Mouse (Mus musculus) midbrain, embryonic 11.5 days (tissue): Measurements from ENCODE around the gene 4933411K16Rik. TPM values are rescaled to one million over a fixed set of nuclear protein-coding genes. Genes with fewer than 3 reads are reported as not detected.

Experiments used
- ATAC-seq: fragments of 200-750 bp; cut with Nextera tagmentation; 2 replicates; pipeline ENCODE4 v1.8.0; 2017; ENCODE audit warnings: moderate TSS enrichment, moderate library complexity; ENCODE audit not compliant: low FRiP score
- DNase-seq: peaks from one replicate; pipeline ENCODE4 v3.0.0; 2015; ENCODE audit warnings: low spot score; ENCODE audit errors: missing footprints
- H3K27ac ChIP-seq: fragments of 300-500 bp; sonication (generic); 2 replicates; pipeline ENCODE4 v1.5.1; 2014; ENCODE audit warnings: low read depth, low read length
- H3K27me3 ChIP-seq: fragments of 300-500 bp; sonication (generic); 2 replicates; pipeline ENCODE4 v1.6.1; 2014; ENCODE audit warnings: mild to moderate bottlenecking, low read length, moderate library complexity, mixed read lengths; ENCODE audit not compliant: control insufficient read depth, insufficient read depth
- H3K36me3 ChIP-seq: fragments of 300-500 bp; sonication (generic); 2 replicates; pipeline ENCODE4 v1.6.1; 2014; ENCODE audit warnings: mild to moderate bottlenecking, low read length, moderate library complexity, mixed read lengths; ENCODE audit not compliant: control insufficient read depth, insufficient read depth
- H3K4me1 ChIP-seq: fragments of 300-500 bp; sonication (generic); 2 replicates; pipeline ENCODE4 v1.6.1; 2014; ENCODE audit warnings: low read length; ENCODE audit not compliant: control insufficient read depth, insufficient read depth
- H3K4me2 ChIP-seq: fragments of 300-500 bp; sonication (generic); 2 replicates; pipeline ENCODE4 v1.6.1; 2014; ENCODE audit warnings: mild to moderate bottlenecking, moderate library complexity
- H3K4me3 ChIP-seq: fragments of 300-500 bp; sonication (generic); 2 replicates; pipeline ENCODE4 v1.5.1; 2014; ENCODE audit warnings: low read depth, low read length
- H3K9ac ChIP-seq: fragments of 300-500 bp; sonication (generic); 2 replicates; pipeline ENCODE4 v1.6.1; 2014; ENCODE audit warnings: low read length
- H3K9me3 ChIP-seq: fragments of 300-500 bp; sonication (generic); 2 replicates; pipeline ENCODE4 v1.6.1; 2016; ENCODE audit warnings: low read length; ENCODE audit not compliant: control insufficient read depth
- WGBS: fragments of 180-500 bp; shearing (Covaris S2); extraction: QIAGEN DNeasy Blood & Tissue Kit; methylation state at CpG from one replicate; pipeline ENCODE4 v1.1.7; 2014; 5-methylcytosine and 5-hydroxymethylcytosine counted together
- polyA plus RNA-seq: library from polyadenylated mRNA; unstranded; fragments of >200 nt; fragmentation: Nextera tagmentation; extraction: Ambion mirVana; gene quantifications from 2 replicates; pipeline ENCODE4 v1.2.1, GENCODE M21; 2014

The 4933411K16Rik gene
- polyA plus RNA-seq, 1 experiment from 2014 or later, result 0.10 TPM

DNA sequence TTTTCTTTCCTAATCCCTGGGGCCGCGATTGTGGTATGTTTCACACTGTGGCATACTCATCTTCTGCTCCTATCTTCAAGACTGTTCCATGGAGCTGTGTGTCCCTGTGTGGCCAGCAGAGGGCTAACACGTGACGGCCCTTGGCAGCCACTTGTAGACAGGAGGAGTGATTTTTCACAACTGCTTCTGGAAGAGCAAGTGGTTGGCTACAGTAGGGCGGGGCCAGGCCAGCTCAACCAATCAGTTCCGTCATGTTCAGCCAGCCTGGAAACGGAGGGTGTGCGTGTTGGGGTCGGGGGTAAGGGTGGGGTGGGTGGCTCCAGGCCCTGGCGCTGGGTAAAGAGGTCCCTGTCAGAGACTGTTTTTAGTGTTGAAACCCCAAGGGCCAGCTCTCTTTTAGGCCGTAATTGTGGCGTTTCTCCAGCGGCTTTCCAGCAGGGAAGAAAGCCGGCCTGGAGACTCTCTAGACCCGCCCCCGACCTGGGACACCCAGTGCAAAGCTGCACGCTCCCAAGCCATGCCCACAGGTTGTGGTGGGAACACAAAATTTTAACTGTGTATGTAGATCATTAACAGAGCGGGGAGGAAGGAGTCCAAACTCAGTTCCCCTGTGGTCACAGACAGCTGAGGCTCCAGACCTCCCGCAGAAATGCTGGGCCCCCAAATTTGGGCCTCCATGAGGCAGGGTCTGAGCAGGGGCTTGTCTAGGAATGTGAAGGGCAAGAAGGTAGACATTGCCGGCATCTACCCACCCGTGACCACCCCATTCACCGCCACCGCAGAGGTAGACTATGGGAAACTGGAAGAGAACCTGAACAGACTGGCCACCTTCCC, 6.6 kb upstream of the 4933411K16Rik start, which contains the start of gene Hoga1:
Gene Hoga1, plus strand, starts transcription at position 342 of the 834 bp plus-strand sequence.
- H3K27ac ChIP-seq, result no peak within 1 kb of the TSS
- no peaks in the 10 kb centered on the region for H3K27me3 ChIP-seq
- peak; percentile 95 for DNase-seq
- 0 out of 2 replicates have a peak within 1 kb of the TSS, but pooled peaks have one; percentile 14 for H3K9ac ChIP-seq
- H3K9me3 ChIP-seq, result no peaks in the 10 kb centered on the region
- peak within 1 kb of the TSS; percentile 18 for H3K4me3 ChIP-seq
- no peaks in the 10 kb centered on the region for H3K4me1 ChIP-seq
- H3K4me2 ChIP-seq, result peak within 1 kb of the TSS; percentile 36
- 21% methylated on average over 23 of the region's 23 CpGs for WGBS
- no peaks in the 10 kb centered on the region for H3K36me3 ChIP-seq
- peak; percentile 90 for ATAC-seq

DNA sequence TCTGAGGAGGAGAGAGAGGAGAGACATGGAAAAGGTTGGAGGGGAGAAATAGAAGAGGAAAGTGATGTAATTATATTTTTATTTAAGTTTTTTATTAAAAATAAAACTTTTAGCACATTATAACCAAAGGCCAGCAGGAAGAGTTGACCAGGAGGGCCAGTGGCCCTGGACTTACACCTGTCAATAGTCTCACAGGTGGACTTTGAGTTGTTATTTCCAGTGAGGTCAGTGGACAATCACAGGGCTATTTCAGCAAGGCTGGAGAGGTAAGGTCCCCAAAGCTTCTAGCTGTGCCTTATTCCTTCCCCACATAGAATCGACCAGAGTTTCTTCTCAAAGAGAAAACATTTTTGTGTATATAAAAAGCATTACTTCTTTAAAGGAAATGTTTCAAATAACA, 1.8 kb upstream of the 4933411K16Rik start:
- ATAC-seq, result no peak
- H3K4me3 ChIP-seq, result no peak overlapping the region
- H3K4me1 ChIP-seq, result no peaks in the 10 kb centered on the region
- H3K9me3 ChIP-seq, result no peaks in the 10 kb centered on the region
- peak; percentile 31 for DNase-seq
- H3K36me3 ChIP-seq, result no peaks in the 10 kb centered on the region
- no peak overlapping the region for H3K4me2 ChIP-seq
- WGBS, result 85% methylated on average over 1 of the region's 1 CpGs
- H3K27me3 ChIP-seq, result no peaks in the 10 kb centered on the region
- no peak overlapping the region for H3K27ac ChIP-seq
- H3K9ac ChIP-seq, result no peak overlapping the region

GRCm38 (mm10) chr19:42051351-42051750, 697 bp upstream of the 4933411K16Rik start:
- Histone ChIP-seq H3K4me3 (no peak overlapping the region), H3K36me3 (no peaks in the 10 kb centered on the region), H3K9me3 (no peaks in the 10 kb centered on the region), H3K27ac (no peak overlapping the region), H3K27me3 (no peaks in the 10 kb centered on the region), H3K4me2 (no peak overlapping the region), H3K4me1 (no peaks in the 10 kb centered on the region), H3K9ac (no peak overlapping the region)
- WGBS, result 89% methylated on average over 3 of the region's 3 CpGs
- ATAC-seq (no peak), DNase-seq (peak; percentile 75)

- peak; percentile 23 for DNase-seq
- Histone ChIP-seq H3K9me3 (no peaks in the 10 kb centered on the region), H3K36me3 (no peaks in the 10 kb centered on the region), H3K4me1 (no peaks in the 10 kb centered on the region), H3K9ac (no peak overlapping the region), H3K27me3 (no peaks in the 10 kb centered on the region), H3K27ac (no peak overlapping the region), H3K4me2 (no peak overlapping the region), H3K4me3 (no peak overlapping the region)
- WGBS, result 84% methylated on average over 6 of the region's 6 CpGs
- ATAC-seq, result no peak
These were observed 2.2 kb downstream of the 4933411K16Rik start for GRCm38 (mm10) chr19:42054255-42054654.

DNA sequence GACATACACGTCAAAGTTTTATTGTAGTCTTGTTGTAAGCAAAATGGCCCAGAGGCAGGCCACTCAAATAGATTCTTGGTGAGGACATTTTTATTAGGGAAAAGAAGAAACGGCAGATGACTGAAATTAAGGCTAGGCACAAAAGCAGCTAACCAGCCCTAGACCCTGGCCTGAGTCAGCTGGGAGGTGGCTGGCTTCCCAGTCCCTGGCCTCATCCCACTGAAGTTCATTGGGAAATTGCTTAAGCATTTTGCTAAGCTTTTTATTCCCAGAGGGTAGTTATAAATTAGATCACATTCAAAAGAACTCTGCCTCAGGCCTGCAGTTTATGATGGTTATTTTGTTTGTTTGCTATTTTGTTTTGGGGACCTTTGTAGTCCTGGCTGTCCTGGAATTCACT, 3.8 kb downstream of the 4933411K16Rik start:
- WGBS, result 90% methylated on average over 2 of the region's 2 CpGs
- Histone ChIP-seq H3K27me3 (no peaks in the 10 kb centered on the region), H3K4me2 (no peak overlapping the region), H3K4me3 (no peak overlapping the region), H3K36me3 (no peaks in the 10 kb centered on the region), H3K27ac (no peak overlapping the region), H3K4me1 (no peaks in the 10 kb centered on the region), H3K9me3 (no peaks in the 10 kb centered on the region), H3K9ac (no peak overlapping the region)
- ATAC-seq (no peak), DNase-seq (peak; percentile 37)

DNA sequence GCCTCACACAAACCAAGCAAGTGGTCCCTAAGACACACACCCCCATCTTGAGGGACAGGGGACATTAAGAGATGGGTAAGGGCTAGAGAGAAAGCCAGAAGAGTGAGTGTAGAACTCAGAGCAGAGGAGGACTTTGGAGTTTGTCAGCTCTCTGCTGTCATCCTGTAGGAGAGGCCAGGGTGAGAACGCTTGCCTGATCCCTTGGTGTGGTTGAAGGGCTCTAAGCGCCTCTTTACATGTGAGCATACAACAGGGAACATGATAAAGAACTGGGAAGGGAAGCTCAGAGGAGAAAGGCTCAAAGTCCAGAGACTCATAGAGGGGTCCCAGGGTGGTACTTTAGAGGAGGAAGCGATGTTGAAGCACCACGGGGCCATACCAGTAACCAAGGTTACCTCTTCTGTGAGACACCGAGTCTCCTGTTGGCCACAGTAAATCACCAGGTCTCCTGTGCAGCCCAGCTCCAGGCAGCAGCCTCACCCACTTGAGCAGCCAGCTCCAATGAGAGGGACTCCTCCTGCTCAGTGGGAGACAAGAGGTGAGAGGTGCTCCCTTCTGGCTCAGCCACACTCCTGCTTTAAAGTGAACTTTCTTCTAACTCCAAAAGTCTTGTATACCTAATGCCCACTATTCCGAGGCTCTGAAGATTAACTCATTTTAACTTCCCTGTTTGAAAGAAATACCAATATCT, 4.8 kb downstream of the 4933411K16Rik start:
- H3K27me3 ChIP-seq, result no peaks in the 10 kb centered on the region
- H3K9ac ChIP-seq, result no peak overlapping the region
- H3K36me3 ChIP-seq, result no peaks in the 10 kb centered on the region
- ATAC-seq, result no peak
- no peaks in the 10 kb centered on the region for H3K4me1 ChIP-seq
- no peaks in the 10 kb centered on the region for H3K9me3 ChIP-seq
- H3K4me2 ChIP-seq, result no peak overlapping the region
- no peak overlapping the region for H3K4me3 ChIP-seq
- H3K27ac ChIP-seq, result no peak overlapping the region
- 80% methylated on average over 6 of the region's 6 CpGs for WGBS
- DNase-seq, result no peak

DNA sequence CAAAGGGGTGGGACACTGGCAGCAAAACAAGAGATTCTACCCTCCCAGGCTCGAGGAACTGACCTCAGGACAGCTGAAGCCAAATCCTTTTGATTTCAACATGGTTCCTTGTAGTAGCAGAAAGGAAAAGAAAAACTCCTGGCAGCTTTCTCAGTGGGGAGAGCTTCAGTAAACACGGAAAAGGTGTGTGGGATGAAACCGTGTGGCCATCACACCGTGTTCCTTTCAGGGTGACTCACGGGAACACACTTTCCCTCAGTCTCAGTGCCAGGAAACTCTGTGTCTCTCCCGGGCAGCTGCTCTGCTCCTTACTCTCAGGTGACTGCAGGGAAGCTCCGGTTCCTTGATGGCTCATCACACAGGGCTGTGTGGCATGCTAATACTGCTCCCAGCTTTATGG, 6.4 kb downstream of the 4933411K16Rik start:
- ATAC-seq, result no peak
- Histone ChIP-seq H3K4me3 (no peak overlapping the region), H3K9ac (no peak overlapping the region), H3K9me3 (no peaks in the 10 kb centered on the region), H3K27me3 (no peaks in the 10 kb centered on the region), H3K27ac (no peak overlapping the region), H3K4me1 (no peaks in the 10 kb centered on the region), H3K36me3 (no peaks in the 10 kb centered on the region), H3K4me2 (no peak overlapping the region)
- 72% methylated on average over 7 of the region's 7 CpGs for WGBS
- DNase-seq, result no peak

GRCm38 (mm10) chr19:42061443-42061842, 9.4 kb downstream of the 4933411K16Rik start:
- no peaks in the 10 kb centered on the region for H3K4me1 ChIP-seq
- 97% methylated on average over 7 of the region's 7 CpGs for WGBS

More at GRCm38 (mm10) chr19:42061443-42061842, 9.4 kb downstream of the 4933411K16Rik start:
- H3K27me3 ChIP-seq, result no peaks in the 10 kb centered on the region
- H3K36me3 ChIP-seq, result no peaks in the 10 kb centered on the region
- DNase-seq (no peak), ATAC-seq (no peak)
- no peak overlapping the region for H3K4me3 ChIP-seq
- no peak overlapping the region for H3K27ac ChIP-seq
- no peak overlapping the region for H3K4me2 ChIP-seq
- no peaks in the 10 kb centered on the region for H3K9me3 ChIP-seq
- H3K9ac ChIP-seq, result no peak overlapping the region
